Mouse (Mus musculus) brain, embryonic 14.5 days (tissue): Measurements from ENCODE around the gene Nr4a1.

ENCODE experiments used
- CTCF ChIP-seq: fragments of 200-500 bp; IDR thresholded peaks from 2 replicates; pipeline ENCODE4 v1.5.1; 2012; ENCODE audit warnings: inconsistent platforms, mild to moderate bottlenecking, moderate library complexity, borderline replicate concordance; ENCODE audit not compliant: insufficient read depth, insufficient read length; ENCODE audit errors: extremely low read depth
- POLR2A ChIP-seq: fragments of 200-500 bp; IDR thresholded peaks from 2 replicates; pipeline ENCODE4 v1.6.1; 2012; ENCODE audit warnings: mild to moderate bottlenecking, inconsistent platforms, borderline replicate concordance; ENCODE audit not compliant: poor library complexity, insufficient read depth, insufficient read length, severe bottlenecking; ENCODE audit errors: extremely low read depth

DNA sequence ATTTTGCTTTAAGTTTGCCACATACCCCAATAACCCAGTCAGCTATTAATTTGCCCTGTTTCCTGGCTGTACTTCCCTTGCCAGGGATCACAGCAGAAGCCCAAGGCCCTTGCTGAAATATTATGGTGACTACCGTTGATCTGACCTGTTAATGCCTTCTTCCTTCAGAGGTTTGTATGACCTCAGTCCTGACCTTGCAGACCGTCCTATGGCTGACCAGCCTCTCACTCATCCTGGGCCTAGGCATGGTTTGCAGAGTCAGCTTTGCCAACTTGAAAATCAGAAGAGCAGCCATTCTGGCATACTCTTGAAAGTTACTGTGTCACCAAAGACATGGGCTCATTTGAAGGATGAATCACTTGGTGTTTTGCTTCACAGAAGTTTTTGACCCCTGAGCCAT is 38.9 kb upstream of the Nr4a1 start:
- TF ChIP-seq POLR2A (no peak), CTCF (no peak)
